Mouse (Mus musculus): ENCODE results near the gene Zdhhc17. TPM values are rescaled to one million over a fixed set of nuclear protein-coding genes. Genes with fewer than 3 reads are reported as not detected.

Gene Zdhhc17
- polyA plus RNA-seq, 1 experiment from 2014 or later: 16.8 TPM

- Histone ChIP-seq H3K27ac (ENCODE audit: low read length) (no peak overlapping the region), H3K4me3 (ENCODE audit: low read depth, low read length) (no peak overlapping the region), H3K9me3 (ENCODE audit: low read length) (no peaks in the 10 kb centered on the region), H3K9ac (replicated peaks; ENCODE audit: low read depth) (no peak overlapping the region), H3K4me2 (replicated peaks; ENCODE audit: low read depth, low read length) (no peak overlapping the region), H3K4me1 (ENCODE audit: insufficient read depth, low read depth, low read length) (no peaks in the 10 kb centered on the region), H3K27me3 (replicated peaks; ENCODE audit: insufficient read depth, low read length) (no peaks in the 10 kb centered on the region), H3K36me3 (ENCODE audit: insufficient read depth, low read length) (0 out of 2 replicates have a peak, but pooled peaks cover 7% of the 10 kb centered on the region)
- WGBS: 68% methylated on average over 4 of the region's 4 CpGs
- ATAC-seq (no peak), DNase-seq (ENCODE audit: low spot score) (no peak)
- no peak for TF ChIP-seq EP300 (IDR thresholded peaks at IDR 0.05)
- TF ChIP-seq CTCF (IDR thresholded peaks at IDR 0.05): no peak
These were observed 27.2 kb downstream of the Zdhhc17 start for GRCm38 (mm10) chr10:110982771-110983170.

GRCm38 (mm10) chr10:110980441-110980840, 29.5 kb downstream of the Zdhhc17 start:
- Histone ChIP-seq H3K4me3 (ENCODE audit: low read depth, low read length) (no peak overlapping the region), H3K36me3 (ENCODE audit: insufficient read depth, low read length) (0 out of 2 replicates have a peak, but pooled peaks cover 7% of the 10 kb centered on the region), H3K9me3 (ENCODE audit: low read length) (no peaks in the 10 kb centered on the region), H3K9ac (replicated peaks; ENCODE audit: low read depth) (no peak overlapping the region), H3K27ac (ENCODE audit: low read length) (no peak overlapping the region), H3K27me3 (replicated peaks; ENCODE audit: insufficient read depth, low read length) (no peaks in the 10 kb centered on the region), H3K4me2 (replicated peaks; ENCODE audit: low read depth, low read length) (no peak overlapping the region), H3K4me1 (ENCODE audit: insufficient read depth, low read depth, low read length) (no peaks in the 10 kb centered on the region)
- DNase-seq (ENCODE audit: low spot score): no peak
- TF ChIP-seq EP300 (IDR thresholded peaks at IDR 0.05) (no peak), CTCF (IDR thresholded peaks at IDR 0.05) (no peak)
- 93% methylated on average over 6 of the region's 6 CpGs for WGBS
- ATAC-seq: no peak

- Histone ChIP-seq H3K9ac (replicated peaks; ENCODE audit: low read depth) (no peak overlapping the region), H3K4me3 (ENCODE audit: low read depth, low read length) (no peak overlapping the region), H3K27ac (ENCODE audit: low read length) (no peak overlapping the region), H3K4me2 (replicated peaks; ENCODE audit: low read depth, low read length) (no peak overlapping the region), H3K9me3 (ENCODE audit: low read length) (no peaks in the 10 kb centered on the region), H3K36me3 (ENCODE audit: insufficient read depth, low read length) (0 out of 2 replicates have a peak, but pooled peaks cover 7% of the 10 kb centered on the region), H3K4me1 (ENCODE audit: insufficient read depth, low read depth, low read length) (no peaks in the 10 kb centered on the region), H3K27me3 (replicated peaks; ENCODE audit: insufficient read depth, low read length) (no peaks in the 10 kb centered on the region)
- ATAC-seq (no peak), DNase-seq (ENCODE audit: low spot score) (no peak)
- TF ChIP-seq CTCF (IDR thresholded peaks at IDR 0.05) (no peak), EP300 (IDR thresholded peaks at IDR 0.05) (no peak)
- WGBS: 72% methylated on average over 2 of the region's 2 CpGs
These were observed 30.5 kb downstream of the Zdhhc17 start for GRCm38 (mm10) chr10:110979431-110979830.

GRCm38 (mm10) chr10:110977379-110977778, 32.6 kb downstream of the Zdhhc17 start:
- H3K27me3 ChIP-seq (replicated peaks; ENCODE audit: insufficient read depth, low read length): no peaks in the 10 kb centered on the region
- no peak overlapping the region for H3K4me2 ChIP-seq (replicated peaks; ENCODE audit: low read depth, low read length)
- WGBS: 58% methylated on average over 2 of the region's 2 CpGs
- H3K9me3 ChIP-seq (ENCODE audit: low read length): no peaks in the 10 kb centered on the region
- DNase-seq (ENCODE audit: low spot score) (no peak), ATAC-seq (no peak)
- peaks cover 7% of the 10 kb centered on the region; the same call in 1 of the 2 replicates for H3K36me3 ChIP-seq (ENCODE audit: insufficient read depth, low read length)
- no peak overlapping the region for H3K9ac ChIP-seq (replicated peaks; ENCODE audit: low read depth)
- no peak overlapping the region for H3K4me3 ChIP-seq (ENCODE audit: low read depth, low read length)
- TF ChIP-seq EP300 (IDR thresholded peaks at IDR 0.05) (no peak), CTCF (IDR thresholded peaks at IDR 0.05) (no peak)
- H3K27ac ChIP-seq (ENCODE audit: low read length): no peak overlapping the region
- no peaks in the 10 kb centered on the region for H3K4me1 ChIP-seq (ENCODE audit: insufficient read depth, low read depth, low read length)

GRCm38 (mm10) chr10:110976046-110976445, 33.9 kb downstream of the Zdhhc17 start:
- H3K4me3 ChIP-seq (ENCODE audit: low read depth, low read length): no peak overlapping the region
- H3K36me3 ChIP-seq (ENCODE audit: insufficient read depth, low read length): peaks cover 7% of the 10 kb centered on the region; the same call in 1 of the 2 replicates
- H3K27ac ChIP-seq (ENCODE audit: low read length): no peak overlapping the region
- 5% methylated on average over 1 of the region's 1 CpGs for WGBS
- no peaks in the 10 kb centered on the region for H3K9me3 ChIP-seq (ENCODE audit: low read length)
- peak; percentile 84 for TF ChIP-seq CTCF (IDR thresholded peaks at IDR 0.05)
- TF ChIP-seq EP300 (IDR thresholded peaks at IDR 0.05): no peak
- no peak overlapping the region for H3K9ac ChIP-seq (replicated peaks; ENCODE audit: low read depth)
- H3K4me1 ChIP-seq (ENCODE audit: insufficient read depth, low read depth, low read length): no peaks in the 10 kb centered on the region
- DNase-seq (ENCODE audit: low spot score) (peak; percentile 71), ATAC-seq (peak; percentile 43; the same call in 1 of the 2 replicates)
- no peak overlapping the region for H3K4me2 ChIP-seq (replicated peaks; ENCODE audit: low read depth, low read length)
- H3K27me3 ChIP-seq (replicated peaks; ENCODE audit: insufficient read depth, low read length): no peaks in the 10 kb centered on the region

- Histone ChIP-seq H3K4me1 (ENCODE audit: insufficient read depth, low read depth, low read length) (no peaks in the 10 kb centered on the region), H3K27ac (ENCODE audit: low read length) (no peak overlapping the region), H3K27me3 (replicated peaks; ENCODE audit: insufficient read depth, low read length) (no peaks in the 10 kb centered on the region), H3K9me3 (ENCODE audit: low read length) (no peaks in the 10 kb centered on the region), H3K4me3 (ENCODE audit: low read depth, low read length) (no peak overlapping the region), H3K36me3 (ENCODE audit: insufficient read depth, low read length) (no peaks in the 10 kb centered on the region; the same call in 1 of the 2 replicates), H3K4me2 (replicated peaks; ENCODE audit: low read depth, low read length) (no peak overlapping the region), H3K9ac (replicated peaks; ENCODE audit: low read depth) (no peak overlapping the region)
- 82% methylated on average over 1 of the region's 1 CpGs for WGBS
- ATAC-seq (no peak), DNase-seq (ENCODE audit: low spot score) (no peak)
- TF ChIP-seq CTCF (IDR thresholded peaks at IDR 0.05): no peak
- no peak for TF ChIP-seq EP300 (IDR thresholded peaks at IDR 0.05)
These were observed 35.1 kb downstream of the Zdhhc17 start for GRCm38 (mm10) chr10:110974885-110975284.

GRCm38 (mm10) chr10:110974463-110974862, 35.5 kb downstream of the Zdhhc17 start:
- no peaks in the 10 kb centered on the region for H3K4me1 ChIP-seq (ENCODE audit: insufficient read depth, low read depth, low read length)
- H3K27ac ChIP-seq (ENCODE audit: low read length): no peak overlapping the region
- no peak overlapping the region for H3K4me2 ChIP-seq (replicated peaks; ENCODE audit: low read depth, low read length)
- 46% methylated on average over 3 of the region's 3 CpGs for WGBS
- TF ChIP-seq CTCF (IDR thresholded peaks at IDR 0.05): peak; percentile 71
- TF ChIP-seq EP300 (IDR thresholded peaks at IDR 0.05): no peak
- H3K36me3 ChIP-seq (ENCODE audit: insufficient read depth, low read length): no peaks in the 10 kb centered on the region; the same call in 1 of the 2 replicates
- DNase-seq (ENCODE audit: low spot score): peak; percentile 45
- no peak overlapping the region for H3K9ac ChIP-seq (replicated peaks; ENCODE audit: low read depth)
- ATAC-seq: no peak
- no peak overlapping the region for H3K4me3 ChIP-seq (ENCODE audit: low read depth, low read length)
- no peaks in the 10 kb centered on the region for H3K9me3 ChIP-seq (ENCODE audit: low read length)
- no peaks in the 10 kb centered on the region for H3K27me3 ChIP-seq (replicated peaks; ENCODE audit: insufficient read depth, low read length)

Data from lung, postnatal 0 days (tissue).